Mouse (Mus musculus): ENCODE measurements at regions not wholly inside any gene's neighbourhood (a gene's known extent, or its start where the extent isn't known, plus 50 kb on each side); places are given as distances from the start of the nearest gene placed in this dataset.

GRCm38 (mm10) chr3:41957385-41957784 lies 215.0 kb downstream of the D3Ertd751e start:
- TF ChIP-seq CTCF (IDR thresholded peaks at IDR 0.05; ENCODE audit: insufficient read depth, low read length) = no peak
- TF ChIP-seq POLR2A (IDR thresholded peaks at IDR 0.05; ENCODE audit: borderline replicate concordance, extremely low read depth, low read depth, low read length) = no peak

All from lung, adult 2 months (tissue).